17 mouse cellular contexts compared by ENCODE assay signal in genomic region chr19:9143230-9143629, GRCm38 (mm10). TPM values are rescaled to one million over a fixed set of nuclear protein-coding genes. Genes with fewer than 3 reads are reported as not detected.
DNase-seq lines count a peak whose midpoint lies in the region; ATAC-seq and TF ChIP-seq lines count a peak whose summit lies in the region.
"Had no signal": no experiment of that assay in that cellular context is flagged by ENCODE, and none has a peak within 500 bp of the region (broad histone marks: within the 10 kb centered on the region; RNA-seq: fewer than 3 reads in every experiment).

No protein-coding gene starts in this region.

- H3K27me3 ChIP-seq in hindbrain, embryonic 12.5 days, result no peaks in the 10 kb centered on the region
- H3K27me3 ChIP-seq in hindbrain, embryonic 11.5 days (ENCODE audit: control insufficient read depth, insufficient read depth, low read length), result no peaks in the 10 kb centered on the region
- no peaks in the 10 kb centered on the region for H3K27me3 ChIP-seq in forebrain, embryonic 16.5 days (replicated peaks; ENCODE audit: control insufficient read depth, insufficient read depth, low read length)
- H3K27me3 ChIP-seq in midbrain, embryonic 15.5 days (replicated peaks), result no peaks in the 10 kb centered on the region
- H3K27me3 ChIP-seq: heart, embryonic 12.5 days; liver, embryonic 15.5 days; stomach, embryonic 15.5 days had no signal

- no peak overlapping the region for H3K4me2 ChIP-seq in hindbrain, embryonic 12.5 days (replicated peaks)
- H3K4me2 ChIP-seq in hindbrain, embryonic 11.5 days (replicated peaks; ENCODE audit: low read depth, low read length), result no peak overlapping the region
- H3K4me2 ChIP-seq in forebrain, embryonic 16.5 days (ENCODE audit: low read length), result no peak overlapping the region
- H3K4me2 ChIP-seq in midbrain, embryonic 15.5 days, result no peak overlapping the region
- H3K4me2 ChIP-seq: heart, embryonic 12.5 days; liver, embryonic 15.5 days; stomach, embryonic 15.5 days had no signal

- no peaks in the 10 kb centered on the region for H3K36me3 ChIP-seq in hindbrain, embryonic 12.5 days
- no peaks in the 10 kb centered on the region for H3K36me3 ChIP-seq in hindbrain, embryonic 11.5 days (ENCODE audit: control insufficient read depth, insufficient read depth, low read length)
- H3K36me3 ChIP-seq in forebrain, embryonic 16.5 days (ENCODE audit: control insufficient read depth, insufficient read depth), result no peaks in the 10 kb centered on the region
- H3K36me3 ChIP-seq in midbrain, embryonic 15.5 days (replicated peaks), result no peaks in the 10 kb centered on the region
- H3K36me3 ChIP-seq: heart, embryonic 12.5 days; liver, embryonic 15.5 days; stomach, embryonic 15.5 days had no signal

- peak; percentile 40; the same call in 1 of the 2 replicates for ATAC-seq in hindbrain, embryonic 12.5 days (ENCODE audit: low FRiP score)
- ATAC-seq in hindbrain, embryonic 11.5 days (ENCODE audit: low FRiP score), result no peak
- peak; percentile 85 for ATAC-seq in forebrain, embryonic 16.5 days
- peak; percentile 75 for ATAC-seq in midbrain, embryonic 15.5 days (replicated peaks)

- H3K9me3 ChIP-seq in hindbrain, embryonic 12.5 days (replicated peaks), result no peaks in the 10 kb centered on the region
- no peaks in the 10 kb centered on the region for H3K9me3 ChIP-seq in hindbrain, embryonic 11.5 days (ENCODE audit: control insufficient read depth, low read length)
- H3K9me3 ChIP-seq in forebrain, embryonic 16.5 days (ENCODE audit: control insufficient read depth, low read length), result no peaks in the 10 kb centered on the region
- H3K9me3 ChIP-seq in midbrain, embryonic 15.5 days, result no peaks in the 10 kb centered on the region
- H3K9me3 ChIP-seq: heart, embryonic 12.5 days; liver, embryonic 15.5 days; stomach, embryonic 15.5 days had no signal

- no peak for DNase-seq in hindbrain, embryonic 11.5 days (ENCODE audit: low spot score)
- DNase-seq in brain, embryonic 14.5 days (ENCODE audit: low read depth), result peak; percentile 52
- no peak for DNase-seq in gastrocnemius, postnatal 4 days (ENCODE audit: low spot score in 2 of 2)
- no peak for DNase-seq in cerebellum, adult 11-12 months
- DNase-seq in urinary bladder, postnatal 14 days (ENCODE audit: low spot score), result no peak
- DNase-seq: cerebellum, postnatal 14 days; gastrocnemius, postnatal 36 days; kidney, adult 9 months; lung, postnatal 36 days had no signal

- H3K27ac ChIP-seq in hindbrain, embryonic 12.5 days, result peak overlapping the region; percentile 35
- H3K27ac ChIP-seq in hindbrain, embryonic 11.5 days (ENCODE audit: low read depth, low read length), result no peak overlapping the region
- H3K27ac ChIP-seq in forebrain, embryonic 16.5 days (ENCODE audit: low read length), result peak overlapping the region; percentile 78
- peak overlapping the region; percentile 44 for H3K27ac ChIP-seq in midbrain, embryonic 15.5 days
- H3K27ac ChIP-seq: liver, embryonic 15.5 days; stomach, embryonic 15.5 days had no signal

- H3K9ac ChIP-seq in hindbrain, embryonic 12.5 days, result no peak overlapping the region
- H3K9ac ChIP-seq in hindbrain, embryonic 11.5 days (ENCODE audit: low read depth, low read length), result no peak overlapping the region
- H3K9ac ChIP-seq in forebrain, embryonic 16.5 days (replicated peaks; ENCODE audit: low read depth, low read length), result no peak overlapping the region
- H3K9ac ChIP-seq in midbrain, embryonic 15.5 days, result no peak overlapping the region
- H3K9ac ChIP-seq: heart, embryonic 12.5 days; liver, embryonic 15.5 days; stomach, embryonic 15.5 days had no signal

- TF ChIP-seq POLR2A in brain, embryonic 14.5 days (IDR thresholded peaks at IDR 0.05; ENCODE audit: borderline replicate concordance, extremely low read depth, insufficient read depth, insufficient read length, poor library complexity, severe bottlenecking), result no peak

- TF ChIP-seq CTCF in brain, embryonic 14.5 days (IDR thresholded peaks at IDR 0.05; ENCODE audit: borderline replicate concordance, extremely low read depth, insufficient read depth, insufficient read length), result no peak

- H3K4me3 ChIP-seq in hindbrain, embryonic 12.5 days, result no peak overlapping the region
- H3K4me3 ChIP-seq in hindbrain, embryonic 11.5 days (ENCODE audit: low read depth, low read length), result no peak overlapping the region
- no peak overlapping the region for H3K4me3 ChIP-seq in forebrain, embryonic 16.5 days (replicated peaks; ENCODE audit: low read length)
- no peak overlapping the region for H3K4me3 ChIP-seq in midbrain, embryonic 15.5 days
- H3K4me3 ChIP-seq: heart, embryonic 12.5 days; liver, embryonic 15.5 days; stomach, embryonic 15.5 days had no signal

- WGBS in hindbrain, embryonic 12.5 days, result 65% methylated on average over 2 of the region's 2 CpGs
- 74% methylated on average over 2 of the region's 2 CpGs for WGBS in hindbrain, embryonic 11.5 days
- WGBS in forebrain, embryonic 16.5 days, result 32% methylated on average over 2 of the region's 2 CpGs
- 77% methylated on average over 2 of the region's 2 CpGs for WGBS in midbrain, embryonic 15.5 days

- no peaks in the 10 kb centered on the region for H3K4me1 ChIP-seq in hindbrain, embryonic 12.5 days
- H3K4me1 ChIP-seq in hindbrain, embryonic 11.5 days (replicated peaks; ENCODE audit: control insufficient read depth, insufficient read depth, low read length), result no peaks in the 10 kb centered on the region
- H3K4me1 ChIP-seq in forebrain, embryonic 16.5 days (replicated peaks; ENCODE audit: control insufficient read depth, insufficient read depth, low read length), result 0 out of 2 replicates have a peak, but pooled peaks cover 2% of the 10 kb centered on the region
- H3K4me1 ChIP-seq in midbrain, embryonic 15.5 days, result no peaks in the 10 kb centered on the region
- H3K4me1 ChIP-seq: heart, embryonic 12.5 days; liver, embryonic 15.5 days; stomach, embryonic 15.5 days had no signal

RNA-seq across cellular contexts. Expression of gene Asrgl1, which starts 7.8 kb away (rescaled TPM):
- polyA plus RNA-seq in hindbrain, embryonic 12.5 days (2016; fragmentation: Nextera tagmentation; extraction: Ambion mirVana), result 16.8 and 18.0 TPM in 2 replicates
- 14.9 and 15.6 TPM in 2 replicates for polyA plus RNA-seq in hindbrain, embryonic 11.5 days (2014; fragmentation: Nextera tagmentation; extraction: Ambion mirVana)
- polyA plus RNA-seq in brain, embryonic 14.5 days (2012; rRNA removed), result 6.8 and 12.3 TPM in 2 replicates
- polyA plus RNA-seq in forebrain, embryonic 16.5 days (2015; fragmentation: Nextera tagmentation; extraction: Ambion mirVana), result 31.7 and 39.8 TPM in 2 replicates
- polyA plus RNA-seq in midbrain, embryonic 15.5 days (2015; fragmentation: Nextera tagmentation; extraction: Ambion mirVana), result 20.3 and 24.1 TPM in 2 replicates
- 10 to 100 TPM; 11.5 to 14.4 TPM for total RNA-seq in gastrocnemius, postnatal 4 days (2021)

RNA-seq across cellular contexts. Expression of gene Scgb1a1, which starts 55.5 kb away (rescaled TPM):
- not detected in 2 replicates for polyA plus RNA-seq in hindbrain, embryonic 12.5 days (2016; fragmentation: Nextera tagmentation; extraction: Ambion mirVana)
- polyA plus RNA-seq in hindbrain, embryonic 11.5 days (2014; fragmentation: Nextera tagmentation; extraction: Ambion mirVana), result not detected in 2 replicates
- not detected in 2 replicates for polyA plus RNA-seq in brain, embryonic 14.5 days (2012; rRNA removed)
- not detected in 2 replicates for polyA plus RNA-seq in forebrain, embryonic 16.5 days (2015; fragmentation: Nextera tagmentation; extraction: Ambion mirVana)
- polyA plus RNA-seq in midbrain, embryonic 15.5 days (2015; fragmentation: Nextera tagmentation; extraction: Ambion mirVana), result not detected in 2 replicates
- 1 to 10 TPM; 1.7 to 5.3 TPM for total RNA-seq in gastrocnemius, postnatal 4 days (2021)
- total RNA-seq: gastrocnemius, postnatal 36 days; left cerebral cortex, postnatal 10 days had no signal
- polyA plus RNA-seq: embryonic facial prominence, embryonic 11.5 days; heart, embryonic 12.5 days; liver, embryonic 15.5 days; stomach, embryonic 15.5 days had no signal
